Mouse (Mus musculus): ENCODE results near the gene Fam166a. TPM values are rescaled to one million over a fixed set of nuclear protein-coding genes. Genes with fewer than 3 reads are reported as not detected.

Gene Fam166a
- polyA plus RNA-seq, 1 experiment from 2014 or later, result not detected

DNA sequence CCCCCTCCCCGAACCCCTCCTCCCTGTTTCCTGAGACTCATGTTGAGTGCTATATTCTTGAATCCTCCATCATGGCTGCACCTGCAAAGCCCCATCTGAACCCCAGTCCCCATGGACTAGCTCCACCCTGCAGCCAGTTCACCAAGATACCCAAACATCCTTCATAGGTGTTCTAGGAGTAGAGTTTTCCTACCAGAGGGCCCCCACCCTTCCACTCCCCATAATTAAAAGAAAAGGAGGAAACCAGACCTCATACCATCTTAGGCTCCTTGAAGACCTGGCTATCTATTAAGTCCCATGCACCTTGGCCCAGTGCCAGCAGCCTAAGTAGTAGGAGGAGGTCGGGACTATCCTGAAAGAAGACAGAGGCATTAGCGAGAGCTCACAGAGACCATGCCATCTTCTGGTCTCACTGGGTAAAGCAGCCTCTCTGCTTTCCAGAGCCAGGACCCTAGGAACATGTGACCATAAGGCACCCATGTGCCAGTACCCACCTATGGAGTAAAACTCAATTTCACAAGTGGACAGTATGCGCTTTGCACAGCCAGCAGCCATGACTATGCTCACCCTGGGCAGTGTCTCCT is 14.8 kb upstream of the Fam166a start:
- Histone ChIP-seq H3K9ac (no peak overlapping the region), H3K4me3 (no peak overlapping the region), H3K27me3 (replicated peaks) (no peaks in the 10 kb centered on the region), H3K4me2 (no peak overlapping the region), H3K9me3 (no peaks in the 10 kb centered on the region), H3K36me3 (peaks cover 96% of the 10 kb centered on the region), H3K4me1 (peaks cover under 1% of the 10 kb centered on the region; the same call in 1 of the 2 replicates), H3K27ac (replicated peaks) (no peak overlapping the region)
- ATAC-seq (ENCODE audit: extremely low read depth, insufficient number of reproducible peaks, low FRiP score, low TSS enrichment), result no peak
- 58% methylated on average over 4 of the region's 4 CpGs for WGBS

DNA sequence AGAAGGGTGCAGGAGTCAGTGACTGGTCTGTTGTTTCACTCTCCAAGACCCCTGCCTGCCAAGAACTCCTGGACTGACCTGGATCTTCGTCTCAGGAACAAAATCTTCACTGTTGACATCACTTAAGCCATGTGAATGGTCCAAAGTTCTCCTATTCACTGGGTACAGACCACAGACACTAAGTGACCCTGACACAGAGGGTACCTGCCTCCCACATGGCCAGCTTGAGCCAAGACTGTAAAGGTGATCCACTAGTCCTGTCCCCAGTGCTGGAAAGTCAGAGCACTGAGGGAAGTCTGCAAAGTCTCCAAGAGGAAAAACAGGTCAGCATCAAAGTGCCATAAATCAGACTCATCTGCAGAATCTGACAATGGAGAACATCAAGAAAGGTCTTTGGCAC is 11.0 kb upstream of the Fam166a start:
- no peak overlapping the region for H3K4me3 ChIP-seq
- 0 out of 2 replicates have a peak, but pooled peaks cover 4% of the 10 kb centered on the region for H3K27me3 ChIP-seq (replicated peaks)
- no peak overlapping the region for H3K27ac ChIP-seq (replicated peaks)
- H3K36me3 ChIP-seq, result peaks cover 71% of the 10 kb centered on the region
- H3K9me3 ChIP-seq, result no peaks in the 10 kb centered on the region
- H3K4me1 ChIP-seq, result peaks cover 23% of the 10 kb centered on the region
- WGBS, result 70% methylated on average over 1 of the region's 1 CpGs
- no peak for ATAC-seq (ENCODE audit: extremely low read depth, insufficient number of reproducible peaks, low FRiP score, low TSS enrichment)
- H3K9ac ChIP-seq, result no peak overlapping the region
- H3K4me2 ChIP-seq, result no peak overlapping the region

DNA sequence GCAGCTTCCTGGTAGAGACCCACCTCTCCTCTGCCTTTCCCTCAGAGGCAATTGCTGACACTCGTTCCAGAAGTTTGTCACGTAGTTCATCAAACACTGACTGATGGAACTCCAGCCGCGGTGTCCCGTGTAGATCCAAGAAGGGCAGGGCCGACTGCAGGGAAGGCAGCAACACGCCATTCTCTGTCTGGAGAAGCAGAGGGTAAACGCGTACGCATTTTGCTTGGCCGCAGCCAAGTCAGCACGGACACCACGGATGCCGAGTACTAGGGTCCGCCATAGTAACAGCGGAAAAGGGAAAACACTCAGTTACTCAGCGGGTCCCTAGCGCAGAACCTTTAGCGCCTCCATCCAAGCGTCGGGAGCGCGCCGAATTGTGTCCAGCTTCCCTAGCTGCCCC is 7.9 kb upstream of the Fam166a start:
- Histone ChIP-seq H3K27me3 (replicated peaks) (peaks cover 24% of the 10 kb centered on the region), H3K9me3 (no peaks in the 10 kb centered on the region), H3K9ac (peak overlapping the region; percentile 96), H3K4me1 (peaks cover 23% of the 10 kb centered on the region), H3K36me3 (peaks cover 40% of the 10 kb centered on the region), H3K4me3 (peak overlapping the region; percentile 98), H3K27ac (replicated peaks) (peak overlapping the region; percentile 89), H3K4me2 (peak overlapping the region; percentile 82)
- WGBS, result under 1% methylated on average over 24 of the region's 24 CpGs
- ATAC-seq (ENCODE audit: extremely low read depth, insufficient number of reproducible peaks, low FRiP score, low TSS enrichment), result peak; percentile 9; the same call in 1 of the 2 replicates

DNA sequence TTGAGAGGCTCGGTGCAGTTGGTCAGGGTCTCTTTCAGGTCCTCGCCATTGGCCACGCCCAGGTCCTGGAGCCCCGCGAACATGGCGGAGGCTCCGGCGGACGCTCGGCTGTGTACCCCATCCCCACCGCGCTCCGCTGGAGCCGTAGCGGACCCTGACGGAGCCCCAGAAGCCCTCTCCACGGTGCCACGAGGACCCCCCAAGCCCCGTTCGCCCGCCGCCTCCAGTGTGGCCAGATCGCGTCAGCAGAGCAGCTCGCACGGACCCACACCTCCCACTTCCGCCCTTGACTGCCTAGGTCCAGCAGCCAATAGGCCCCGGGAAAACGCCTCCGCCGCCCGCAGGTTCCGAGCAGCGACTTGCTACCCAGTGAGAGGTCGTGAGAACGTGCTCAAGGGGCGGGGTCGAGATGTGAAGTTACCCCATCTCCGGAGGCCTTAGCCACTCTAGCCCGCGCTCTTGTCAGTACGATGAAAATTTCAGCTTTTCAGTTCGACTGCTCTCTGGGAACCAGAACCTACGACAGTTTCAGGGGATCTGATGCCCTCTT is 7.3 kb upstream of the Fam166a start, which contains the start of gene Nelfb:
Gene Nelfb, minus strand, starts transcription at position 369 of the 550 bp plus-strand sequence.
- Histone ChIP-seq H3K4me1 (peaks cover 23% of the 10 kb centered on the region), H3K27me3 (replicated peaks) (peaks cover 24% of the 10 kb centered on the region), H3K36me3 (peaks cover 35% of the 10 kb centered on the region), H3K4me3 (peak within 1 kb of the TSS; percentile 98), H3K27ac (replicated peaks) (peak within 1 kb of the TSS; percentile 89), H3K4me2 (peak within 1 kb of the TSS; percentile 82), H3K9me3 (no peaks in the 10 kb centered on the region), H3K9ac (peak within 1 kb of the TSS; percentile 96)
- under 1% methylated on average over 44 of the region's 44 CpGs for WGBS
- peak; percentile 74 for ATAC-seq (ENCODE audit: extremely low read depth, insufficient number of reproducible peaks, low FRiP score, low TSS enrichment)

DNA sequence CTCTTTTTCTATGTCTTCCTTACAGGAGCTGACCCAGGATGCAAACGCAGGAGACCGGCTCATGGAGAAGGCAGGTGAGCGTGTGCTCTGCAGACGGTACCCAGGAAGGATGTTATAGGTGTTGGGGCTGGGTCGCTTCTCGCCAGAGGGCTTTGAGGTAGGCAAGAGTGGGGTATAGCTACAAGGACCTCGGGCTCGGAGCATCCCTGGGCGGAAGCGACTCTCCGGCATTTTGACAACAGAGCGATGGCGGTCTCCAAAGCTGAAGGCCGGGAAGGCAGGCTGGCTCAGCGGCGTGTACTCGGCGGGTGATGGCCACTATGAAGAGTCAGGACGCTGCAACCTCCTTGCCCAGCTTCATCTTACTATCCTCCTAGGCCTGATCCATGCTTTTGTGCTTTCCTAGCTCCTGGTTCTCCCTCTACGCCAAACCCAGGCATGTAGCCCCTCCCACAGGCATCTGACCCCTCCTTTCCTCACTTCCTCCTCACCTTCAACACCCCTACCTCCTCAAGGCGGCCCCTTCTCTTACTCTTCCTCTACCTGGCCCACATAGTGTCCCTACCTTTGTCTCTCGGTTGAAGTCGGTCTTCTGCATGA is 5.2 kb upstream of the Fam166a start:
- H3K27me3 ChIP-seq (replicated peaks), result peaks cover 24% of the 10 kb centered on the region
- no peaks in the 10 kb centered on the region for H3K9me3 ChIP-seq
- WGBS, result 51% methylated on average over 23 of the region's 23 CpGs
- peaks cover 23% of the 10 kb centered on the region for H3K4me1 ChIP-seq
- no peak for ATAC-seq (ENCODE audit: extremely low read depth, insufficient number of reproducible peaks, low FRiP score, low TSS enrichment)
- no peak overlapping the region for H3K9ac ChIP-seq
- H3K36me3 ChIP-seq, result peaks cover 15% of the 10 kb centered on the region
- no peak overlapping the region for H3K4me2 ChIP-seq
- H3K27ac ChIP-seq (replicated peaks), result no peak overlapping the region
- no peak overlapping the region for H3K4me3 ChIP-seq

DNA sequence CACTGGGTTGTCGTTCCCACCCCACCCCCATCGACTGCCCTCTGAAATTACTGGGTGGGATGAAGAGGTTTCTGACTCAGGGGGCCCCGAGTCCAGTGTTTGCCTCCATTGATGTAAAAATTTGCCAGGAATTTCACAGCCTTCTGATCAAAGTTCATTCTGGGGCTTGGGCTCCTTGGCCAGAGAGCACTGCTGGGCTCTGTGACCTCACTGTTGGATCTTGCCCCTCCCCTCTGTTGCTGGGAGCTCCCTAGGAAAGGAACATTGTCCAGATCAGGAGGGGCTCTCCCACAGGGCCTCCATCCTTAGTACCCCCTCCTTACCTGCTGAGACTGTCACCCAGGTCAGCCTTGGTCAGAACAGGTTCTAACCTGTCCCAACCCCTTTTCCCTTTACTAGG is 4.1 kb upstream of the Fam166a start, which contains the start of gene Stpg3:
Gene Stpg3, minus strand, starts transcription at position 194 of the 400 bp plus-strand sequence.
- H3K4me3 ChIP-seq, result no peak within 1 kb of the TSS
- WGBS, result 79% methylated on average over 3 of the region's 3 CpGs
- H3K9me3 ChIP-seq, result no peaks in the 10 kb centered on the region
- H3K4me1 ChIP-seq, result peaks cover 17% of the 10 kb centered on the region
- H3K27me3 ChIP-seq (replicated peaks), result peaks cover 24% of the 10 kb centered on the region
- H3K4me2 ChIP-seq, result no peak within 1 kb of the TSS
- no peak for ATAC-seq (ENCODE audit: extremely low read depth, insufficient number of reproducible peaks, low FRiP score, low TSS enrichment)
- H3K9ac ChIP-seq, result no peak within 1 kb of the TSS
- peaks cover 6% of the 10 kb centered on the region for H3K36me3 ChIP-seq
- no peak within 1 kb of the TSS for H3K27ac ChIP-seq (replicated peaks)

DNA sequence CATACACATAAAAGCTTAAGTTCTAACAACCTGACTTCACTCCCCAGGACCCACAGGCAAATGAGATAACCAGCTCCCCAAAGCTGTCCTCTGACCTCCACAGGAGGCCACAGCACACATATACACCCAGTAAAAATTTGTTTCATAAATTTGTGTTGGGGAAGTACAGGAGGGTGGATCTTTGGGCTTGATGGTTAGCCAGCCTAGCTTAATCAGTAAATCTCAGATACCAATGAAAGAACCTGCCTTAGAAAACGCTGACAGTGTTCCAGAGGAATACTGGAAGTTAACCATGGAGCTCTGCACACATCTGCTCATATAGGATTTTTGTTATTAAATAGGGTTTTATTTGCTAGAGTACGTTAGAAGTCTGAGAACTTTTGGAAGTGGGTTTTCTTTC is 879 bp upstream of the Fam166a start:
- Histone ChIP-seq H3K27me3 (replicated peaks) (peaks cover 19% of the 10 kb centered on the region), H3K27ac (replicated peaks) (no peak overlapping the region), H3K4me3 (no peak overlapping the region), H3K4me2 (no peak overlapping the region), H3K9ac (no peak overlapping the region), H3K36me3 (peaks cover 15% of the 10 kb centered on the region), H3K9me3 (no peaks in the 10 kb centered on the region), H3K4me1 (no peaks in the 10 kb centered on the region)
- 53% methylated on average over 2 of the region's 2 CpGs for WGBS
- no peak for ATAC-seq (ENCODE audit: extremely low read depth, insufficient number of reproducible peaks, low FRiP score, low TSS enrichment)

DNA sequence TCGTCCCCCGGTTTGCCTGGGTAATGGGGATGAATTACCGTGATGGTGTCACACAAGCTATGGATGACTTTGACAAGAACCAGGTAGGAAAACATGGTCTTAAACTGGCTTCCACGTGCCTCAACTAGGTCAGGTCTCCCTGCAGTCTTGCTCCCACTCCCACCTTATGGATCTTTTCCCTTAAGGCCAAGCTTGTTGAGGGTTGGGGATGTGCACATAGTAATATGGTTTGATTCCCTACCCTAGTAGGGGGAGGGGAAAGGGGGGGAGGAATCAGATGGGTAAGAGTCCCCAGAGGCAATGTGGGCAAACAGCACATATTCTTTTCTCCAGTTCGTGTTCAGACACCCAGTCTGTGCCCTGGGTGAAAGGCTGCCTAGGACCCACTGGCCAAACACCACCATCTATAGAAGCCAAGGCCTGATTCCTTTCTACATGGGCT is 2.8 kb downstream of the Fam166a start:
- Histone ChIP-seq H3K9ac (no peak overlapping the region), H3K27me3 (replicated peaks) (no peaks in the 10 kb centered on the region), H3K9me3 (no peaks in the 10 kb centered on the region), H3K4me3 (no peak overlapping the region), H3K27ac (replicated peaks) (no peak overlapping the region), H3K4me2 (no peak overlapping the region), H3K4me1 (peaks cover 15% of the 10 kb centered on the region), H3K36me3 (peaks cover 24% of the 10 kb centered on the region)
- WGBS, result 61% methylated on average over 5 of the region's 5 CpGs
- ATAC-seq (ENCODE audit: extremely low read depth, insufficient number of reproducible peaks, low FRiP score, low TSS enrichment), result no peak

DNA sequence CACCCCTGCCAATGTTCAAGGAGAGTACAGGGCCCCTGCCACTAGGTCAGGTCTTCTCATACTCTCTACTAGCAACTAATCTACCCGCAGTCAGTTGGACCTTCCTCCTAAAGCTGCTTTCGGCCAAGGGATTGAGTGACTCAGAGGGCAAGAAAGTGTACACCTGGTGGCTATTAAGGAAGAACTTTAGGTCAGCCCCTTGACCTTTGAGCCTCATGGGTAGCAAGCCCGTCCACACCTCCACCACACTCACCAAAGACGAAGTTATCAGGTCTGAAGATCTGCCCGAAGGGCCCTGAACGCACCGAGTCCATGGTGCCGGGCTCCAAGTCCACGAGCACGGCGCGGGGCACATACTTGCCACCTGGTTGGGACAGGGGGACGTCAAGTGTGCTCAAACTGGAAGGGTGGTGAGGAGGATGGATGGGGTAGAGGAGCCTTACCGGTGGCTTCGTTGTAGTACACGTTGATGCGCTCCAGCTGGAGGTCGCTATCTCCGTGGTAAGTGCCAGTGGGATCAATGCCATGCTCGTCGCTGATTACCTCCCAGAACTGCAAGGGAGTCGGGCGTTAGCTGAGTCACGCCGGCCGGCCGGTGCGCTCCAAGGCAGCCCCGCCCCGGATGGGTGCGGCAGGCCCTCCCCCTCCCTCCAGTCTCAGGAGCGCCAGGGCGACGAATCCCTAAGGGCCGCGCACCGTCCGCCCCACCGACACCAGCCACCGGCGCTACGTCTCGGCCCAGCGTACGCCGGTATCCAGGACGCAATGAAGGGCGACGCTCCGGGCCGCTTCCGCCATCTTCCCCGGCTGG is 5.3 kb downstream of the Fam166a start:
- peak overlapping the region; percentile 79 for H3K4me3 ChIP-seq
- no peaks in the 10 kb centered on the region for H3K9me3 ChIP-seq
- H3K4me2 ChIP-seq, result peak overlapping the region; percentile 96
- H3K27ac ChIP-seq (replicated peaks), result peak overlapping the region; percentile 92
- ATAC-seq (ENCODE audit: extremely low read depth, insufficient number of reproducible peaks, low FRiP score, low TSS enrichment), result peak; percentile 71
- WGBS, result 2% methylated on average over 51 of the region's 53 CpGs
- peaks cover 24% of the 10 kb centered on the region for H3K36me3 ChIP-seq
- no peaks in the 10 kb centered on the region for H3K27me3 ChIP-seq (replicated peaks)
- peak overlapping the region; percentile 85 for H3K9ac ChIP-seq
- H3K4me1 ChIP-seq, result peaks cover 23% of the 10 kb centered on the region

DNA sequence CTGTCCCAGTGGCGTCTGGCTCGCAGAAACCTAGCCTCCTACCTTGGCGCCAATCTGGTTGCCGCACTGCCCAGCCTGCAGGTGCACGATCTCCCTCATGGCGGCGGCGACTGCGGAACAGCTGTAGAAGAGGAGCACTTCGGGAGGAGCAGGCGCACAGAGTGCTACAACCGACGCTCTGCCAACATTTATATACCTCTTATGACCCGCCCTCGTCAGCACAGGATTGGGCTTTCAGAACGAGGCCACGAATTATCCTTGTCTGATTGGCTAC is 5.9 kb downstream of the Fam166a start, which contains the start of gene Tubb4b:
Gene Tubb4b, minus strand, starts transcription at position 211 of the 274 bp plus-strand sequence.
- peaks cover 4% of the 10 kb centered on the region for H3K27me3 ChIP-seq (replicated peaks)
- no peaks in the 10 kb centered on the region for H3K9me3 ChIP-seq
- H3K4me2 ChIP-seq, result peak within 1 kb of the TSS; percentile 96
- under 1% methylated on average over 17 of the region's 17 CpGs for WGBS
- peak within 1 kb of the TSS; percentile 98 for H3K27ac ChIP-seq (replicated peaks)
- H3K4me3 ChIP-seq, result peak within 1 kb of the TSS; percentile 79
- no peak for ATAC-seq (ENCODE audit: extremely low read depth, insufficient number of reproducible peaks, low FRiP score, low TSS enrichment)
- H3K36me3 ChIP-seq, result peaks cover 24% of the 10 kb centered on the region
- peak within 1 kb of the TSS; percentile 85 for H3K9ac ChIP-seq
- H3K4me1 ChIP-seq, result peaks cover 25% of the 10 kb centered on the region
